Mouse (Mus musculus) intestine, embryonic 15.5 days (tissue): Measurements from ENCODE around the gene Pign. TPM values are rescaled to one million over a fixed set of nuclear protein-coding genes. Genes with fewer than 3 reads are reported as not detected.

ENCODE experiments used
- polyA plus RNA-seq: library from polyadenylated mRNA; unstranded; fragments of >200 nt; fragmentation: Nextera tagmentation; extraction: Ambion mirVana; gene quantifications from 2 replicates; pipeline ENCODE4 v1.2.1, GENCODE M21; 2015

Pign gene
- polyA plus RNA-seq, 1 experiment from 2014 or later: 12.7 TPM

Other genes with a start within 250 kb of the Pign start
- 25.0 and 27.3 TPM in 2 replicates for gene Relch, start 184 bp upstream of the Pign start, polyA plus RNA-seq
- 9.1 and 9.5 TPM in 2 replicates for gene Tnfrsf11a, start 117.0 kb upstream of the Pign start, polyA plus RNA-seq